Mouse (Mus musculus) myocyte (in vitro differentiated cells): ENCODE results near the gene Lhfpl3. TPM values are rescaled to one million over a fixed set of nuclear protein-coding genes. Genes with fewer than 3 reads are reported as not detected.

Experiments
- H3K27me3 ChIP-seq: one replicate; pipeline ENCODE4 v1.6.1; 2011; ENCODE audit not compliant: control insufficient read depth, insufficient read depth, insufficient read length
- H3K36me3 ChIP-seq: one replicate; pipeline ENCODE4 v1.6.1; 2011; ENCODE audit not compliant: control insufficient read depth, insufficient read depth
- H3K4me2 ChIP-seq: one replicate; pipeline ENCODE4 v1.6.1; 2011; ENCODE audit warnings: low read depth, control low read depth
- H3K4me3 ChIP-seq: one replicate; pipeline ENCODE4 v1.5.1; 2011; ENCODE audit warnings: mild to moderate bottlenecking, control low read depth, moderate library complexity
- H3K79me2 ChIP-seq: one replicate; pipeline ENCODE4 v1.6.1; 2011; ENCODE audit not compliant: control insufficient read depth, insufficient read depth
- H3ac ChIP-seq: one replicate; pipeline ENCODE4 v1.6.1; 2011; ENCODE audit not compliant: control insufficient read depth, insufficient read length
- CEBPB ChIP-seq: IDR thresholded peaks from 2 replicates; pipeline ENCODE4 v1.6.1; 2011; ENCODE audit warnings: mild to moderate bottlenecking, moderate library complexity; ENCODE audit not compliant: poor library complexity, insufficient read depth, severe bottlenecking
- E2F4 ChIP-seq: IDR thresholded peaks from one replicate; pipeline ENCODE4 v1.6.1; 2011; ENCODE audit warnings: mild to moderate bottlenecking, control low read depth, moderate library complexity; ENCODE audit not compliant: insufficient read depth
- MAX ChIP-seq: IDR thresholded peaks from one replicate; pipeline ENCODE4 v1.6.1; 2011; ENCODE audit warnings: low read depth, mild to moderate bottlenecking, control low read depth
- MYOD1 ChIP-seq, 3 experiments: IDR thresholded peaks; one replicate each; pipeline ENCODE4 v1.6.1; 2011; ENCODE audit warnings: control low read depth in 2 of 3, low read depth in 2 of 3, mild to moderate bottlenecking in 2 of 3, moderate library complexity in 1 of 3; ENCODE audit not compliant: insufficient read length in 2 of 3, control insufficient read depth in 1 of 3
- MYOG ChIP-seq, 3 experiments: IDR thresholded peaks; one replicate each; pipeline ENCODE4 v1.6.1; 2011; ENCODE audit warnings: control low read depth in 2 of 3, low read depth in 2 of 3, mild to moderate bottlenecking in 2 of 3; ENCODE audit not compliant: insufficient read length in 2 of 3, control insufficient read depth in 1 of 3, insufficient read depth in 1 of 3
- POLR2A ChIP-seq: IDR thresholded peaks from one replicate; pipeline ENCODE4 v1.6.1; 2011; ENCODE audit warnings: low read depth, mild to moderate bottlenecking, control low read depth, moderate library complexity; ENCODE audit not compliant: insufficient read length
- POLR2AphosphoS2 ChIP-seq: IDR thresholded peaks from one replicate; pipeline ENCODE4 v1.6.1; 2011; ENCODE audit warnings: low read depth, control low read depth; ENCODE audit not compliant: insufficient read length
- REST ChIP-seq: IDR thresholded peaks from one replicate; pipeline ENCODE4 v1.6.1; 2011; ENCODE audit warnings: mild to moderate bottlenecking, control low read depth, moderate library complexity; ENCODE audit not compliant: insufficient read depth, insufficient read length
- SRF ChIP-seq: IDR thresholded peaks from one replicate; pipeline ENCODE4 v1.6.1; 2011; ENCODE audit warnings: low read depth; ENCODE audit not compliant: control insufficient read depth, insufficient read length
- TCF12 ChIP-seq: IDR thresholded peaks from one replicate; pipeline ENCODE4 v1.6.1; 2011; ENCODE audit warnings: mild to moderate bottlenecking, control low read depth; ENCODE audit not compliant: poor library complexity, insufficient read depth, severe bottlenecking
- TCF3 ChIP-seq: IDR thresholded peaks from one replicate; pipeline ENCODE4 v1.6.1; 2011; ENCODE audit warnings: low read depth, control low read depth; ENCODE audit not compliant: insufficient read length
- USF1 ChIP-seq: IDR thresholded peaks from one replicate; pipeline ENCODE4 v1.6.1; 2011; ENCODE audit warnings: low read depth, mild to moderate bottlenecking, control low read depth, moderate library complexity
- polyA plus RNA-seq: library from polyadenylated mRNA; unstranded; fragments of >200 nt; fragmentation: generic; extraction: Trizol; gene quantifications from one replicate; pipeline ENCODE4 v1.2.1, GENCODE M21; 2012; ENCODE audit warnings: missing spikeins

Lhfpl3 gene
- polyA plus RNA-seq, 1 experiment, result 0.01 TPM

DNA sequence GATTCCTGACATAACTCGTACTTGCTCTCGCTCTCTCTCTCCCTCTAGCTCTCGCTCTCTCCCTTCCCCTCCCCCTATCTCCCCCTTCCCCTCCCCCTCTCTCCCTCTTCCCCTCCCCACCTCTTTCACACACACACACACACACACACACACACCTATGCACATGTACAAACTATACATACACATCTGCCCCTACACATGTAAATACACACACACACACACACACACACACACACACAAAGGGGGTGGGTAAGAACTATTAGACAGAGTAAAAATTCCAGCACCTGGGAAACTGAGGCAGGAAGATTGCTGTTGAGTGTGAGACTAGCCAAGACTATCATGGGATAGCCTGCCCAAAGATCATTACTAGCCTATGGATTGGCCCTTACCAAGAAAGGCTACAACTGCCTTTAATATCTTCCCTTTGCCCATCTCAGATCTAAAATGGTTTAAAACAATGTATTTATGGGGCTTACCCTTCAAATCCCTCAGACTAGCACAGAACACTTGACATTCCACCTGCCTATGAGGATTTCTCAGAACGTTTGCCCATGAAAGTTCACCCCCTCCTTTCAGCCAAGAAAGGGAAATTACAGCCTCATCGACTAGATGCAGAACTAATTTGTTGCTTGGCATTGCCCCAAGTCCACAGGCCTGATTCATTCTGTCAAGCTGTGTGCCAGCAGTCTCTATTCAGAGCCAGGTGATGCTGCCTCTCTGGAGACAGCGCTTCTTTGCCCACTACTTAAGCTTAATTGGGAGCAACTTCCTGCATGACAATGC is 289.3 kb downstream of the Lhfpl3 start:
- H3K4me3 ChIP-seq, result no peak overlapping the region
- H3K36me3 ChIP-seq, result no peaks in the 10 kb centered on the region
- TF ChIP-seq E2F4 (no peak), CEBPB (no peak), POLR2A (no peak), REST (no peak), SRF (no peak), TCF12 (no peak), POLR2AphosphoS2 (no peak), MYOG (IDR thresholded peaks at IDR 0.05; ENCODE audit: control insufficient read depth in 1 of 3, insufficient read depth in 1 of 3, insufficient read length in 2 of 3, low read depth in 2 of 3) (no peak), USF1 (no peak), TCF3 (no peak), MYOD1 (IDR thresholded peaks at IDR 0.05; ENCODE audit: control insufficient read depth in 1 of 3, insufficient read length in 2 of 3, low read depth in 2 of 3) (no peak), MAX (no peak)
- H3K27me3 ChIP-seq, result no peaks in the 10 kb centered on the region
- no peak overlapping the region for H3ac ChIP-seq
- H3K4me2 ChIP-seq, result no peak overlapping the region
- H3K79me2 ChIP-seq, result no peaks in the 10 kb centered on the region

DNA sequence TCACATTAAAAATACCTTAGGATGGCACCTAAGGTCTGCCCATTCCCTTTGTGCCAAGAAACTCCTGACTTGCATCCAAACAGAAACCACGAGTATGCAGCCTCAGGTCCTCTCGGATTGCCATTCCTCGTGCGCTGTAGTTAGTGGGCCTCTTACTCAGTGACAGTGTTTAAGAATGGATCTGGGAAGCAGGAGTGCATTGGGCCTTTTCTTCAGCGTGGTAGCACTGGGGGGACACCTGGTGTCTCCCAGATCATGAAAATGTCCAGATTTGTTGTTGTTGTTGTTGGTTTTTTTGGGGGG is 289.8 kb downstream of the Lhfpl3 start:
- Histone ChIP-seq H3K79me2 (no peaks in the 10 kb centered on the region), H3K4me3 (no peak overlapping the region), H3K36me3 (no peaks in the 10 kb centered on the region), H3ac (no peak overlapping the region), H3K27me3 (no peaks in the 10 kb centered on the region), H3K4me2 (no peak overlapping the region)
- no peak for TF ChIP-seq TCF3

DNA sequence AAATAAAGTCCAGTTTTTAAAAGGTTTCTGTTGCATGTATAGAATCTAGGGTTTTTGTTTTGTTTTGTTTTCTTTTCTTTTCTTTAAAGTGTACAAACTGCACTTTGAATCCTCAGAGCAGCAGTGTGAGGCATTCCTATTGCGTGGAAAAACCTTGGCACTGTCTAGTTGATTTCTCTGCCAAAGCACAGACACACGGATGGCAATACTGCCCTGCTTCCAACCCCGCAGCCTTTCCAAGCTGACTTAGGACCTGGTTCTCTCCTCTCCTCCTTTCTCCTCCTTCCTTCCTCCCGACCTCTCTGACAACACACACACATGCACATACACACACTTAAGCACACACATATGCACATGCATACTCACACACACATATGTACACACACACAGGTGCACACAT is 294.6 kb downstream of the Lhfpl3 start:
- no peaks in the 10 kb centered on the region for H3K79me2 ChIP-seq
- no peak overlapping the region for H3K4me2 ChIP-seq
- TF ChIP-seq POLR2A, result no peak
- no peak for TF ChIP-seq MAX
- TF ChIP-seq REST, result no peak
- no peak for TF ChIP-seq TCF3
- no peak for TF ChIP-seq E2F4
- no peak for TF ChIP-seq TCF12
- TF ChIP-seq POLR2AphosphoS2, result no peak
- TF ChIP-seq MYOD1 (IDR thresholded peaks at IDR 0.05; ENCODE audit: control insufficient read depth in 1 of 3, insufficient read length in 2 of 3, low read depth in 2 of 3), result no peak
- no peak for TF ChIP-seq SRF
- no peak for TF ChIP-seq MYOG (IDR thresholded peaks at IDR 0.05; ENCODE audit: control insufficient read depth in 1 of 3, insufficient read depth in 1 of 3, insufficient read length in 2 of 3, low read depth in 2 of 3)
- no peak for TF ChIP-seq CEBPB
- TF ChIP-seq USF1, result no peak
- no peaks in the 10 kb centered on the region for H3K36me3 ChIP-seq
- H3K4me3 ChIP-seq, result no peak overlapping the region
- no peaks in the 10 kb centered on the region for H3K27me3 ChIP-seq
- no peak overlapping the region for H3ac ChIP-seq

DNA sequence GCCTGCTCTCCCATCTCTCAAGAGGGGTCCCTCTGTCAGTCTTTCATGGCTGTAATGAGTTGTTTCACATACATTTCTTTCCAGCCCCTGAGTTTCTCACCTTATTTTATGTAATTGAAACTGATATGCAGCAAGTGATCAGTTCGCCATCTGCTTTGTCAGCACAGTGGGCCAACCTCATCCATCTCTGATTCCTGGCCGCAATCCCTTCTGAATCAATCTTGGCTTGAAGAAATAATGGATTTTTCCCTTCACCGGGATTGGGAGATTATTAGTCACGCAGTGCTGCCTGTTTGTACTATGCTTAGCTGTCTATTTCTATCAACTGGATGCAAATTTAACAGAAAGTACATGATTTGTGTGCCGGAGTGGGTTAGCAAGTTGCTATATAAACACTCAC is 297.0 kb downstream of the Lhfpl3 start:
- Histone ChIP-seq H3ac (no peak overlapping the region), H3K36me3 (no peaks in the 10 kb centered on the region), H3K27me3 (no peaks in the 10 kb centered on the region), H3K79me2 (no peaks in the 10 kb centered on the region), H3K4me3 (no peak overlapping the region), H3K4me2 (no peak overlapping the region)
- TF ChIP-seq POLR2AphosphoS2 (no peak), MAX (no peak), TCF12 (no peak), TCF3 (no peak), MYOG (IDR thresholded peaks at IDR 0.05; ENCODE audit: control insufficient read depth in 1 of 3, insufficient read depth in 1 of 3, insufficient read length in 2 of 3, low read depth in 2 of 3) (no peak), MYOD1 (IDR thresholded peaks at IDR 0.05; ENCODE audit: control insufficient read depth in 1 of 3, insufficient read length in 2 of 3, low read depth in 2 of 3) (no peak), POLR2A (no peak), USF1 (no peak), REST (no peak)

DNA sequence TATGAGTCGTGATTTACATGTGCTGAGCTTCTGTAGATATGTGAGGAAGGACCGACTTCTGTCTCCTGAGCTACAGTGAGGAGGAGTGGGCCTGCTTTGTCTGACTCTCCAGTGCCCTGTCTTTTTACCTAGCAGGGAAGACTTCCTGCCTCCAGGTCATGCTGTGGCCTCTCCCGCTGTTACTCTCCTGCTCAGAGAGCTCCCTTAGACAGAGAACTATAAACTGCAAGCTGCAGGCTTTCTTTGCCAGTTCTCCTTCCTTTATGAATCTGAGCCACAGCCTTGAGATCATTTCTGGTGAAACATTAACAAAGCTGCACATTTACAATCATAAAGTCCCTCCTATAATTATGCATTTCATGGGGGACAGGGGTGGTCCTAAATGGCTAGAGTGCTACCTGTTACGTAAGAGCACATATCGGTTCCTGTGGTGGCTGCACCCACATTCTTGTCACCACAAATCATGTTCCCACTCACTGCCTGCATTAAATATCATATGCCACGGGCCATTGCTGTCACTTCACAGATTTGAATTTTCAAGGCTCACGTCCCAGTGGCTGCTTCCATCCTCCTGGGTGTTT is 303.3 kb downstream of the Lhfpl3 start:
- Histone ChIP-seq H3K4me2 (no peak overlapping the region), H3K79me2 (no peaks in the 10 kb centered on the region), H3ac (no peak overlapping the region), H3K36me3 (no peaks in the 10 kb centered on the region), H3K4me3 (no peak overlapping the region), H3K27me3 (no peaks in the 10 kb centered on the region)
- TF ChIP-seq MAX, result no peak
- no peak for TF ChIP-seq CEBPB
- no peak for TF ChIP-seq POLR2A
- TF ChIP-seq E2F4, result no peak
